Mouse (Mus musculus) frontal cortex, postnatal 25 days (tissue): ENCODE measurements around the gene Samd14.
A peak's percentile ranks its signal among the peaks of the same experiment; 100 is the strongest.

Experiments
- DNase-seq, 2 experiments: peaks; one replicate each; pipeline ENCODE4 v3.0.0; 2022; ENCODE audit warnings: low spot score in 2 of 2

Samd14 gene

GRCm38 (mm10) chr11:95037306-95037705 lies 27.6 kb downstream of the Samd14 start:
- no peak for DNase-seq

GRCm38 (mm10) chr11:95038156-95038817 lies 28.6 kb downstream of the Samd14 start:
- DNase-seq = no peak

- no peak for DNase-seq
Measured at GRCm38 (mm10) chr11:95038818-95039655, 29.4 kb downstream of the Samd14 start.

- DNase-seq = no peak
Measured at GRCm38 (mm10) chr11:95039766-95040165, 30.1 kb downstream of the Samd14 start.

GRCm38 (mm10) chr11:95040491-95041138 lies 30.9 kb downstream of the Samd14 start:
- peak in 1 of 2 experiments; percentile 17 for DNase-seq

- DNase-seq = peak; percentile 88 to 93
Measured at GRCm38 (mm10) chr11:95041139-95041609, 31.5 kb downstream of the Samd14 start, which contains the start of gene Pdk2. Pdk2 (minus strand) TSS chr11:95041354.

- peak; percentile 69 to 72 for DNase-seq
Measured at GRCm38 (mm10) chr11:95042096-95042495, 32.4 kb downstream of the Samd14 start.

- no peak for DNase-seq
Measured at GRCm38 (mm10) chr11:95043060-95043459, 33.4 kb downstream of the Samd14 start.

GRCm38 (mm10) chr11:95043608-95044007 lies 33.9 kb downstream of the Samd14 start:
- peak in 1 of 2 experiments; percentile 3 for DNase-seq

- DNase-seq = no peak
Measured at GRCm38 (mm10) chr11:95044185-95044870, 34.6 kb downstream of the Samd14 start.

GRCm38 (mm10) chr11:95046980-95047680 lies 37.5 kb downstream of the Samd14 start:
- no peak for DNase-seq

GRCm38 (mm10) chr11:95053062-95053461 lies 43.4 kb downstream of the Samd14 start:
- no peak for DNase-seq

GRCm38 (mm10) chr11:95056768-95057501 lies 47.3 kb downstream of the Samd14 start:
- no peak for DNase-seq

GRCm38 (mm10) chr11:95069226-95069957 lies 59.7 kb downstream of the Samd14 start:
- no peak for DNase-seq

- no peak for DNase-seq
Measured at GRCm38 (mm10) chr11:95070140-95071107, 60.7 kb downstream of the Samd14 start.

- no peak for DNase-seq
Measured at GRCm38 (mm10) chr11:95071266-95071665, 61.6 kb downstream of the Samd14 start.

GRCm38 (mm10) chr11:95072136-95072535 lies 62.5 kb downstream of the Samd14 start:
- no peak for DNase-seq

- DNase-seq = no peak
Measured at GRCm38 (mm10) chr11:95072804-95073203, 63.1 kb downstream of the Samd14 start.
